Mouse (Mus musculus) gastrocnemius, postnatal 4 days (tissue): ENCODE results near the gene Il3ra. TPM values are rescaled to one million over a fixed set of nuclear protein-coding genes. Genes with fewer than 3 reads are reported as not detected.

ENCODE experiments used
- DNase-seq, 2 experiments: peaks; one replicate each; pipeline ENCODE4 v3.0.0; 2021 to 2022; ENCODE audit warnings: low spot score in 2 of 2, mixed read lengths in 2 of 2
- total RNA-seq, 2 experiments: library from RNA; stranded (reverse); gene quantifications; 2 replicates each; pipeline ENCODE4 v1.2.3; 2021

The Il3ra gene
- total RNA-seq, 2 experiments from 2014 or later: 8.6 to 12.4 TPM

DNA sequence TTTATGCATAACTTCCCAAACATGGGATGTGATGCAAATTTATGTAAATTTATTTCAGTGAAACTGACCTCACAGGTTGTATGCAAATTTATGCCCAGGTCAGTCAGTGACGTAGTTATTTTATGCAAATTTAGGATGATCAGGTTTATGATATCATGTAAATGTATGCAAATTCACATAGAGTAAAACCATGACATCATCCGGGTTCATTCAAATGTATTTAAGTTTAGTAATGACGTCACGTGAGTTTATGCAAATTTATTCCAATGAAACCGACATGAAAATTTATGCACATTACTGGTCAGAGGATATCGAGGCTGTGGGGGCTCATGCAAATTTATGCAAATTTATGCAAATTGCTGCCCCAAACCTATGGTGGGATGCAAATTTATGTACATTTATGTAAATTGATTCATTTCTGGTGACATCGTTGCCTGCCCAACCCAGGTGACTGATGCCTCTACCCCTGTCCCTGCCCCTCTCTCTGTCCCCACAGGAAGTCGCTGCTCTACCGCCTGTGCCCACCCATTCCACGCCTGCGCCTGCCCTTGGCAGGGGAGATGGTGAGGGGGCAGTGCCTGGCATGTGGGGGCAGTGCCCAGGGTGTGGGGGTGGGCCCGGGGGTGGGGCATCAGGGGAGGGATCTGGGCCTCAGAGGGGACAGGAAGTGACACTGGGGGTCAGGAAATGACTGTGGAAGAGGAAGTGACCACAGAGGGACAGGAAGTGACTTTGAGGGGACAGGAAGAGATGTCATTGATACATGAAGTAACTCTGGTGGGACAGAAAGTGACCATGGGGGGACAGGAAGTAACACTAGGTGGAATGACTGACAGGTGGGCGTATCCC lies 8.7 kb downstream of the Il3ra start:
- no peak for DNase-seq

DNA sequence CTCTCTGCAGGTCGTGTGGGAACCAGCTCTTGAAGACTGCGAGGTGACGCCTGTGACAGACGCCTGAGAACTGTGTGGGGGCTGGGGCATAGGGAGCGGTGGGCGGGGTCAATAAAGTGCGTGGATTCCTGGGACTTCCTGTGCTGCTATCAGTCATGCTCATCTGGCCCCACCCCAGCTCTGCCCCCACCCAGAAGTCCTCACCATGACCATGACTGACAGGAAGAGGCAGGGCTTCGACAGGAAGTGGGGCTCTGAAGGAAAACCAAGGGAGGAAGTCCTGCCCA lies 9.2 kb downstream of the Il3ra start:
- no peak for DNase-seq

DNA sequence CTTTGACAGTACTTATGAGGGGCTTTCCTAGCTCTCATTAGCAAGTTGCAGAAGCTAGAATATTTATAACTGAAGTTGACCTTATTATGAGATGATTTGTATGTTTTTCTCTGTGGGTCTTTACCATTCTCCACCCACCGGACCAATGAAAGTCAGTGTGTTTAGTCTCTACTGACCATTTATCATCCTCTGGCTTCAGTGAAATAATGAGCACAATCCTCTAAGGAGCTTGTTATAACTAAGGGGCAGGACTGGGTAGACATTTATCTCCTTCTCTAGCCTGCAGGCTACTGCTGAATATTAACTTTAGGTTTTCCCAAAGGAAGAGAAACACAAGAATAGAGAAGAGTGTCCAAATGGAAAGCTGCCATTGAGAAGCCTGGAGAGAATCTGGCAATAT lies 49.5 kb downstream of the Il3ra start:
- no peak for DNase-seq

DNA sequence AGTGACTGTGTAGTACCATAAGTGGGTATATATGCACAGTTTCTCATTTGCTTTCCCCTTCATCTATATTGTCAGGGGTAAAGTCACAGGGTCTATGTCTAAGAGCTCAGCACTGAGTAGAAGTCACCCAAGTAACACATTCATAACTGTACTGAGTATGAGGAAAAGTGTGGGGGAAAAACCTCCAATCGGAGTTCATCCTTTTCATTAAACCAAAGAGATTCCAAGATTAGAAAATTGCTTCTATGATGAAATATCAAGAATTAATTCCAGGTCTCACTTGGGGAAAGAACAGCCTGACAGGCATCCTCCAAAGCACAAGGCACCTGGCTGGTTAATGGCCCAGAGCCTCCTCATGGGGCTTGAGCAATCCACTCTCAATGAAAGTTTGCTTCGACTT lies 54.9 kb downstream of the Il3ra start, which contains the start of gene Olfr721-ps1:
Gene Olfr721-ps1 (plus strand): TSS at position 301 of the 400 bp plus-strand sequence.
- no peak for DNase-seq

Other genes starting within 250 kb of the Il3ra start
- 100 to 1,000 TPM; 163 to 184 TPM for gene Psmd6, start 225.3 kb upstream of the Il3ra start, total RNA-seq
- gene Olfr720, start 159.4 kb upstream of the Il3ra start, total RNA-seq: not detected
- gene Olfr31, start 23.4 kb upstream of the Il3ra start, total RNA-seq: not detected
- gene Olfr721-ps1, start 55.0 kb downstream of the Il3ra start, total RNA-seq: not detected